Mouse (Mus musculus) lung, embryonic 14.5 days (tissue): ENCODE results near the gene Myh7b. TPM values are rescaled to one million over a fixed set of nuclear protein-coding genes. Genes with fewer than 3 reads are reported as not detected.

ENCODE experiments used
- ATAC-seq: fragments of 200-750 bp; cut with Nextera tagmentation; 2 replicates; pipeline ENCODE4 v1.8.0; 2017; ENCODE audit warnings: mild to moderate bottlenecking, moderate TSS enrichment, moderate library complexity; ENCODE audit not compliant: insufficient read depth
- DNase-seq: peaks from one replicate; pipeline ENCODE4 v3.0.0-alpha.2; 2015
- H3K27ac ChIP-seq: fragments of 300-500 bp; sonication (generic); 2 replicates; pipeline ENCODE4 v1.5.1; 2014; ENCODE audit warnings: low read depth, mild to moderate bottlenecking, moderate library complexity
- H3K27me3 ChIP-seq: fragments of 300-500 bp; sonication (generic); 2 replicates; pipeline ENCODE4 v1.6.1; 2014; ENCODE audit warnings: low read length, control low read depth; ENCODE audit not compliant: insufficient read depth
- H3K36me3 ChIP-seq: fragments of 300-500 bp; sonication (generic); 2 replicates; pipeline ENCODE4 v1.6.1; 2014; ENCODE audit warnings: control low read depth; ENCODE audit not compliant: insufficient read depth
- H3K4me1 ChIP-seq: fragments of 300-500 bp; sonication (generic); 2 replicates; pipeline ENCODE4 v1.6.1; 2014; ENCODE audit warnings: antibody characterized with exemption, control low read depth; ENCODE audit not compliant: insufficient read depth
- H3K4me2 ChIP-seq: fragments of 300-500 bp; sonication (generic); 2 replicates; pipeline ENCODE4 v1.6.1; 2014; ENCODE audit warnings: mild to moderate bottlenecking
- H3K4me3 ChIP-seq: fragments of 300-500 bp; sonication (generic); 2 replicates; pipeline ENCODE4 v1.5.1; 2014; ENCODE audit warnings: low read depth, low read length
- H3K9ac ChIP-seq: fragments of 300-500 bp; sonication (generic); 2 replicates; pipeline ENCODE4 v1.6.1; 2014
- H3K9me3 ChIP-seq: fragments of 300-500 bp; sonication (generic); 2 replicates; pipeline ENCODE4 v1.6.1; 2016; ENCODE audit warnings: low read depth, low read length, control low read depth
- CTCF ChIP-seq: IDR thresholded peaks from 2 replicates; pipeline ENCODE4 v1.5.1; 2016; ENCODE audit warnings: antibody characterized with exemption, low read depth
- WGBS: fragments of 180-500 bp; shearing (Covaris S2); extraction: QIAGEN DNeasy Blood & Tissue Kit; methylation state at CpG from one replicate; pipeline ENCODE4 v1.1.7; 2014; 5-methylcytosine and 5-hydroxymethylcytosine counted together
- polyA plus RNA-seq: library from polyadenylated mRNA; unstranded; fragments of >200 nt; fragmentation: Nextera tagmentation; extraction: Ambion mirVana; gene quantifications from 2 replicates; pipeline ENCODE4 v1.2.1, GENCODE M21; 2014

Myh7b gene
- polyA plus RNA-seq, 1 experiment from 2014 or later = 0.36 TPM

DNA sequence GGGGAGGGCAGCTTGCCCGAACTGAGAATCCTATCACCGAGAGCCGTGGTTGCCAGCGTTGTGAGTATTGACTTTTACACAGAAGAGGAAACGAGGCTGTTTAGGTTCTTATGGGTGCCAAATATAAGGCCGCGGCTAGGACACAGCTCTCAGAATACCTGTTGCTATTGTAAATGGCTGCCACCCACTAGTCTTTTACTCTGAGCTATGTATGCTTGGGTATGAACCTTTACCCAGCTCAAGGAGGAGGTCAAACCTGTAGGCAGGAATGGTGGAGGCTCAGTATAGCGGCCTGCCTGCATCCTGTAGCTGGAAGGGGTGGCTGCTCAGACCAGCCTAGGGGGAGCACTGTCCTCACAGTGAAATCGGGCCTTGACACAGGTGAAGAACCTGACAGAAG lies 17.1 kb downstream of the Myh7b start:
- no peak for ATAC-seq

DNA sequence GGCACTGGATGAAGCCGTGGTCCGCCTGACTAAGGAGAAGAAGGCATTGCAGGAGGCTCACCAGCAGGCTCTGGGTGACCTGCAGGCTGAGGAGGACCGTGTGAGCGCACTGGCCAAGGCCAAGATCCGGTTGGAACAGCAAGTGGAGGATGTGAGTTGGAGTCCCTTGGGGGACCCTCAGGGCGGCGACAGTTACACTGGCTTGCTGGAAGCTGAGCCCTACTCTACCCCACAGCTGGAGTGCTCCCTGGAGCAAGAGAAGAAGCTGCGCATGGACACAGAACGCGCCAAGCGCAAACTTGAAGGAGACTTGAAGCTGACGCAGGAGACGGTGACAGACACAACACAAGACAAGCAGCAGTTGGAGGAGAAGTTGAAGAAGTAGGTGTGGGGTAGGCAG lies 17.5 kb downstream of the Myh7b start:
- H3K4me3 ChIP-seq = no peak overlapping the region
- no peak for TF ChIP-seq CTCF
- no peaks in the 10 kb centered on the region for H3K9me3 ChIP-seq
- H3K36me3 ChIP-seq = peaks cover 23% of the 10 kb centered on the region
- no peak for ATAC-seq
- no peak overlapping the region for H3K27ac ChIP-seq
- H3K9ac ChIP-seq = no peak overlapping the region
- H3K4me1 ChIP-seq = no peaks in the 10 kb centered on the region
- peaks cover 52% of the 10 kb centered on the region for H3K27me3 ChIP-seq
- H3K4me2 ChIP-seq = no peak overlapping the region
- 77% methylated on average over 13 of the region's 13 CpGs for WGBS
- DNase-seq = no peak

More for the DNA sequence above, 17.1 kb downstream of the Myh7b start:
- Histone ChIP-seq H3K4me3 (no peak overlapping the region), H3K36me3 (peaks cover 19% of the 10 kb centered on the region), H3K9me3 (no peaks in the 10 kb centered on the region), H3K4me2 (no peak overlapping the region), H3K27me3 (peaks cover 52% of the 10 kb centered on the region), H3K9ac (no peak overlapping the region), H3K27ac (no peak overlapping the region), H3K4me1 (no peaks in the 10 kb centered on the region)
- 79% methylated on average over 9 of the region's 9 CpGs for WGBS
- TF ChIP-seq CTCF = no peak
- DNase-seq = no peak

DNA sequence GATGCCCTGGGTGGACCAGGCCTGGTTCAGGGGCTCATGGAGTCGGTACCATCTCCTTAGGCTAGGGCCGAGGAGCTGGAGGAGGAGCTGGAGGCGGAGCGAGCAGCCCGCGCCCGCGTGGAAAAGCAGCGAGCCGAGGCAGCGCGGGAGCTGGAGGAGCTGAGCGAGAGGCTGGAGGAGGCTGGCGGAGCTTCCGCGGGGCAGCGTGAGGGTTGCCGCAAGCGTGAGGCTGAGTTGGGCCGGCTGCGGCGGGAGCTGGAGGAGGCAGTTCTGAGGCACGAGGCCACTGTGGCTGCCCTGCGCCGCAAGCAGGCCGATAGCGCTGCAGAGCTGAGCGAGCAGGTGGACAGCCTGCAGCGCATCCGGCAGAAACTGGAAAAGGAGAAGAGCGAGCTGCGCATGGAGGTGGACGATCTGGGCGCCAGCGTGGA lies 18.2 kb downstream of the Myh7b start:
- TF ChIP-seq CTCF = no peak
- Histone ChIP-seq H3K27ac (no peak overlapping the region), H3K9me3 (no peaks in the 10 kb centered on the region), H3K9ac (no peak overlapping the region; the same call in 1 of the 2 replicates), H3K4me3 (peak overlapping the region; percentile 29), H3K36me3 (peaks cover 30% of the 10 kb centered on the region), H3K4me2 (peak overlapping the region; percentile 59), H3K27me3 (peaks cover 52% of the 10 kb centered on the region), H3K4me1 (no peaks in the 10 kb centered on the region)
- 3% methylated on average over 35 of the region's 35 CpGs for WGBS
- ATAC-seq (peak; percentile 14; the same call in 1 of the 2 replicates), DNase-seq (peak; percentile 66)

DNA sequence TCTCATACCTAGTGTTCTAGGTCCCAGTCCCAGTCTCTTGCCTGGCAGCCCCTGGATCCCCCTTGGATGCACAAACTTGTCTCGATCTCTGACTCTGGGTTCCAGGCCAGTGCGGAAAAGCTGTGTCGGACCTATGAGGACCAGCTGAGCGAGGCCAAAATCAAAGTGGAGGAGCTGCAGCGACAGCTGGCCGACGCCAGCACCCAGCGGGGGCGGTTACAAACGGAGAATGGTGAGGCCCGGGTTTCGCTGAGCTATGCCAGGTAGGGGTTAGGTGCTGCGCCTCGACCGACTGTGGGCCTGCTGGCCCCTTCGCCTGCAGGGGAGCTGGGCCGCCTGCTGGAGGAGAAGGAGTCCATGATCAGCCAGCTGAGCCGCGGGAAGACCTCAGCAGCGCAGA lies 19.1 kb downstream of the Myh7b start:
- no peak overlapping the region for H3K27ac ChIP-seq
- peaks cover 52% of the 10 kb centered on the region for H3K27me3 ChIP-seq
- H3K4me1 ChIP-seq = no peaks in the 10 kb centered on the region
- peak; percentile 17; the same call in 1 of the 2 replicates for TF ChIP-seq CTCF
- H3K9ac ChIP-seq = no peak overlapping the region
- H3K9me3 ChIP-seq = no peaks in the 10 kb centered on the region
- no peak overlapping the region for H3K4me2 ChIP-seq
- H3K36me3 ChIP-seq = peaks cover 39% of the 10 kb centered on the region
- ATAC-seq (no peak), DNase-seq (no peak)
- no peak overlapping the region for H3K4me3 ChIP-seq
- WGBS = 37% methylated on average over 20 of the region's 20 CpGs

DNA sequence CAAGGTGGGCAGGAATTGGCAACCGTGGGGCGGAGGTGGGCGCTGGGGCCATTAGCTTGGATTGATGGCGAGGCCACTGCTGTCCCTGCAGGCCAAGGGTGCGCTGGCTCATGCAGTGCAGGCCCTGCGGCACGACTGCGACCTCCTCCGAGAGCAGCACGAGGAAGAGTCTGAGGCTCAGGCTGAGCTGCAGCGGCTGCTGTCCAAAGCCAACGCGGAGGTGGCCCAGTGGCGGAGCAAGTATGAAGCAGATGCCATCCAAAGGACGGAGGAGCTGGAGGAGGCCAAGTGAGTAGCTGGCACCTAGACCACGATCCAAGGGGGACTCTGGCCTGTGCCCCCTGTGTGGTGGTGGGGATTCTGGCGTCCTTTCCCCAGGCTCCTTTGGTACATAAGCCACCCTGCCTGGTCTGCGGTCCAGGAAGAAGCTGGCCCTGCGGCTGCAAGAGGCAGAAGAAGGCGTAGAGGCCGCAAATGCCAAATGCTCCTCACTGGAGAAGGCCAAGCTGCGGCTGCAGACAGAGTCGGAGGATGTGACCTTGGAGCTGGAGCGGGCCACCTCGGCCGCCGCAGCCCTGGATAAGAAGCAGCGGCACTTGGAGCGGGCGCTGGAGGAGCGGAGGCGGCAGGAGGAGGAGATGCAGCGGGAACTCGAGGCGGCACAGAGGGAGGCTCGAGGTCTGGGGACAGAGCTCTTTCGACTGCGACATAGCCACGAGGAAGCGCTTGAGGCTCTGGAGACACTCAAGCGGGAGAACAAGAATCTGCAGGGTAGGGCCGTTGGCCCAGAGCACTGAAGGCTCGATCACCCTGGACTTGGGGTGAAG lies 19.8 kb downstream of the Myh7b start:
- 25% methylated on average over 43 of the region's 43 CpGs for WGBS
- Histone ChIP-seq H3K4me3 (no peak overlapping the region), H3K9ac (no peak overlapping the region), H3K4me2 (no peak overlapping the region), H3K4me1 (no peaks in the 10 kb centered on the region), H3K36me3 (peaks cover 45% of the 10 kb centered on the region), H3K27me3 (peaks cover 52% of the 10 kb centered on the region), H3K27ac (no peak overlapping the region), H3K9me3 (no peaks in the 10 kb centered on the region)
- TF ChIP-seq CTCF = no peak
- no peak for ATAC-seq
- DNase-seq = peak; percentile 28

DNA sequence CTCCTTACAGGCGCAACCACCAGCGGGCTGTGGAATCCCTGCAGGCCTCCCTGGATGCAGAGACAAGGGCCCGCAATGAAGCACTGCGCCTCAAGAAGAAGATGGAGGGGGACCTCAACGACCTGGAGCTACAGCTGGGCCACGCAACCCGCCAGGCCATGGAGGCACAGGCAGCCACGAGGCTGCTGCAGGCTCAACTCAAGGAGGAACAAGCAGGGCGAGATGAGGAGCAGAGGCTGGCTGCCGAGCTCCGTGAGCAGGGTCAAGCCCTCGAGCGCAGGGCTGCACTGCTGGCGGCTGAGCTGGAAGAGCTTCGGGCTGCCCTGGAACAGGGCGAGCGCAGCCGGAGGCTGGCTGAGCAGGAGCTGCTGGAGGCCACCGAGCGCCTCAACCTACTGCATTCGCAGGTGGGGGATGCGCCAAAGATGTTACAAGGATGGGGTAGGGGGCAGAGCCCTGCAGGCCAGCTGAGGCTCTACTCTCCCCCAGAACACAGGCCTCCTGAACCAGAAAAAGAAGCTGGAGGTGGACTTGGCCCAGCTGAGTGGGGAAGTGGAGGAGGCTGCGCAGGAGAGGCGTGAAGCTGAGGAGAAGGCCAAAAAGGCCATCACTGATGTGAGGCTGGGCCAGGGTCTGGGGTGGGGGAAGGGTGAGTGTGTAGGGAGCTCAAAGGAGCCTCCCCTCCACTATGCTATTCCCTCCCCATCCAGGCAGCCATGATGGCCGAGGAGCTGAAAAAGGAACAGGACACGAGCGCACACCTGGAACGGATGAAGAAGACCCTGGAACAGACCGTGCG lies 21.3 kb downstream of the Myh7b start:
- H3K36me3 ChIP-seq = peaks cover 58% of the 10 kb centered on the region
- H3K4me2 ChIP-seq = no peak overlapping the region
- no peak overlapping the region for H3K9ac ChIP-seq
- H3K27ac ChIP-seq = no peak overlapping the region
- ATAC-seq = no peak
- peaks cover 52% of the 10 kb centered on the region for H3K27me3 ChIP-seq
- no peak overlapping the region for H3K4me3 ChIP-seq
- TF ChIP-seq CTCF = no peak
- 59% methylated on average over 30 of the region's 30 CpGs for WGBS
- no peak for DNase-seq
- H3K9me3 ChIP-seq = no peaks in the 10 kb centered on the region
- H3K4me1 ChIP-seq = no peaks in the 10 kb centered on the region

DNA sequence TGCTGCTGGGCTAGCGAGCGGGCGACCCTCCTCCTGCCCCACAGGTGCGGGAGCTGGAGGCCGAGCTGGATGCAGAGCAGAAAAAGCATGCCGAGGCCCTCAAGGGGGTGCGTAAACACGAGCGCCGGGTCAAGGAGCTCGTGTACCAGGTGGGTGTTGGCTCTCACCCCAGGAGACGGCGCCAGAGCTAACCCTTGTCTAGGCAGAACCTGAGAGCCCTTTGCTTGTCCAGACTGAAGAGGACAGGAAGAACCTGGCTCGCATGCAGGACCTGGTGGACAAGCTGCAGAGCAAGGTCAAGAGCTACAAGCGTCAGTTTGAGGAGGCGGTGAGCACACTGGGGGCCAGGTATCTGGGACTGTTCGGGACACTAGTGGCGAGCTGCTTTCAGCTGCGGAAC lies 22.1 kb downstream of the Myh7b start:
- Histone ChIP-seq H3K9me3 (no peaks in the 10 kb centered on the region), H3K4me2 (no peak overlapping the region), H3K4me3 (no peak overlapping the region), H3K4me1 (no peaks in the 10 kb centered on the region), H3K27ac (no peak overlapping the region), H3K36me3 (peaks cover 66% of the 10 kb centered on the region), H3K9ac (no peak overlapping the region), H3K27me3 (peaks cover 44% of the 10 kb centered on the region)
- 46% methylated on average over 19 of the region's 19 CpGs for WGBS
- DNase-seq (no peak), ATAC-seq (no peak)
- TF ChIP-seq CTCF = no peak
